Mouse (Mus musculus): ENCODE measurements at regions not wholly inside any gene's neighbourhood (a gene's known extent, or its start where the extent isn't known, plus 50 kb on each side); places are given as distances from the start of the nearest gene placed in this dataset.

DNA sequence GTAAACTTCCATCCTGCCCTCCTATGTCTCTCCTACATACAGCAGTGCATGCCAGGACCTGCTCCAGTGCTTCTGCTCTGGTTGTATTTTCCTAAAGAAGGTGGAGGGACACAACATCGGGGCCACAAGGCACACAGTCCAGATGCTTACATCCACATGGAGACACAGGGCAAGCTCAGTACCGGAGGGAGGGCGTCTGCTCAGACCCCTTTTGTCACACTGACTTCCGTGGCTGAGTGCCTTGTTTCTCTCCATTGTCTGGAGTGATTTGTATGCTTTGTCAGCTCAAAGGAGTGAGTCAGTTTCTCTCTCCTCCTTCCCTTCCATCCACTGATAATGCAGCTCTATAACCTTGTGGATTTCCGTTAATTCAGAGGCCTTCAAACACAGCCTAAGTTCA is 97.4 kb upstream of the Zfand5 start:
- H3K4me3 ChIP-seq (ENCODE audit: low read depth, low read length) = no peak overlapping the region
- 29% methylated on average over 5 of the region's 5 CpGs for WGBS
- ATAC-seq (ENCODE audit: low FRiP score) (no peak), DNase-seq (ENCODE audit: low spot score, missing footprints) (no peak)
- H3K9ac ChIP-seq (ENCODE audit: low read length) = no peak overlapping the region; the same call in 1 of the 2 replicates
- no peaks in the 10 kb centered on the region for H3K27me3 ChIP-seq (ENCODE audit: control insufficient read depth, insufficient read depth, low read length)
- H3K4me1 ChIP-seq (ENCODE audit: control insufficient read depth, insufficient read depth, low read length) = peaks cover 12% of the 10 kb centered on the region
- H3K36me3 ChIP-seq (ENCODE audit: control insufficient read depth, insufficient read depth, low read length) = no peaks in the 10 kb centered on the region
- H3K9me3 ChIP-seq (ENCODE audit: control insufficient read depth, low read length) = no peaks in the 10 kb centered on the region
- no peak overlapping the region for H3K4me2 ChIP-seq
- no peak overlapping the region for H3K27ac ChIP-seq (ENCODE audit: low read depth, low read length)

DNA sequence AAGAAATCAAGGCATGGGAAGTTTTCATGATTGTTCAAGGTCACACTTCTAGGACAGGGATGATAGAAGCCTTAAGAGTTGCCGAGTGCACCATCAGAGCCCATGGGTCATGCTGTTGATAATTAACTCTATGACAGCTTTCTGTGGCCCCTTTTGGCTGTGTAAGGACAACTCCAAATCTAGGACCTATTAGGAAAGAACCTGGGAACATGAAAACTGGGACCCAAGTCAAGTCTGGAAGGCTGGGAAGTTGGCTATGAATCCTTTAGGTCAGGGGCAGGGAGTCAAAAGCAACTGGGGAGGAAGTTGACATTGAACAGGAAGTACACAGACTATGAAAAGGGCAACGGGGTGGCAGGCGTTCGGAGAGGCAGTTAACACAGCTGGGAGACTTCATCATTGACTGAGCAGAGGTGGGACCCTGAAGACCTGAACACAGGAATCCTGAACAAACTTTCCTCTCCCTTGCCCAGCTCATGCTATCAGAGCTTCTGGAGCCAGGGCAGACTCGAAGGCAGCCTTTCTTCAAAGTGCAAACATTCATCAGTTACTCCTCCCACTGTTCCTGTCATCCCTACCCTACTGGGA is 98.1 kb upstream of the Zfand5 start:
- H3K27ac ChIP-seq (ENCODE audit: low read depth, low read length) = no peak overlapping the region
- H3K36me3 ChIP-seq (ENCODE audit: control insufficient read depth, insufficient read depth, low read length) = no peaks in the 10 kb centered on the region
- WGBS = 82% methylated on average over 5 of the region's 5 CpGs
- ATAC-seq (ENCODE audit: low FRiP score) = no peak
- no peaks in the 10 kb centered on the region for H3K27me3 ChIP-seq (ENCODE audit: control insufficient read depth, insufficient read depth, low read length)
- H3K9me3 ChIP-seq (ENCODE audit: control insufficient read depth, low read length) = no peaks in the 10 kb centered on the region
- no peak overlapping the region for H3K4me2 ChIP-seq
- DNase-seq (ENCODE audit: low spot score, missing footprints) = no peak
- peaks cover 12% of the 10 kb centered on the region for H3K4me1 ChIP-seq (ENCODE audit: control insufficient read depth, insufficient read depth, low read length)
- no peak overlapping the region for H3K9ac ChIP-seq (ENCODE audit: low read length)
- no peak overlapping the region for H3K4me3 ChIP-seq (ENCODE audit: low read depth, low read length)

DNA sequence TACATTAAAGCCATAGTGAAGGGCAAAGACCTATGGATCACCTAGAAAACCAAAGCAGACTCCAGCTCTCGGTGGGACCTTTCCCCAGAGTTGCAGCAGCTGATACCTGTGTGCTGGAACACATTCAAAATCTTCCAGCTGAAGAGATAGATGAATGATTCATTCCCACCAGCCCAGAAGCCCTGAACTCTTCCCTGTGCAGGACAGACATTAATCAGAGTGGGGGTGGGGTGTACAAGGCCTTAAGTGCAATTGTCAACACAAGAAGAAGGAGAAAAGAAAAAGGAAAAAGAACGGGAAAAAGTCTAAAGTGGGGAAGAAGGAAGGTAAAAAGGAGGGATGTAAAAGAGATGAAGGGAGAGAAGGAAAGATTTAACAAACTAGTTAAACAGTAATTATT is 100.9 kb upstream of the Zfand5 start:
- Histone ChIP-seq H3K9me3 (ENCODE audit: control insufficient read depth, low read length) (no peaks in the 10 kb centered on the region), H3K27ac (ENCODE audit: low read depth, low read length) (no peak overlapping the region), H3K4me2 (no peak overlapping the region), H3K4me3 (ENCODE audit: low read depth, low read length) (no peak overlapping the region), H3K4me1 (ENCODE audit: control insufficient read depth, insufficient read depth, low read length) (peaks cover 28% of the 10 kb centered on the region), H3K9ac (ENCODE audit: low read length) (no peak overlapping the region), H3K27me3 (ENCODE audit: control insufficient read depth, insufficient read depth, low read length) (no peaks in the 10 kb centered on the region), H3K36me3 (ENCODE audit: control insufficient read depth, insufficient read depth, low read length) (no peaks in the 10 kb centered on the region)
- 75% methylated on average over 2 of the region's 2 CpGs for WGBS
- no peak for ATAC-seq (ENCODE audit: low FRiP score)
- peak; percentile 59 for DNase-seq (ENCODE audit: low spot score, missing footprints)

DNA sequence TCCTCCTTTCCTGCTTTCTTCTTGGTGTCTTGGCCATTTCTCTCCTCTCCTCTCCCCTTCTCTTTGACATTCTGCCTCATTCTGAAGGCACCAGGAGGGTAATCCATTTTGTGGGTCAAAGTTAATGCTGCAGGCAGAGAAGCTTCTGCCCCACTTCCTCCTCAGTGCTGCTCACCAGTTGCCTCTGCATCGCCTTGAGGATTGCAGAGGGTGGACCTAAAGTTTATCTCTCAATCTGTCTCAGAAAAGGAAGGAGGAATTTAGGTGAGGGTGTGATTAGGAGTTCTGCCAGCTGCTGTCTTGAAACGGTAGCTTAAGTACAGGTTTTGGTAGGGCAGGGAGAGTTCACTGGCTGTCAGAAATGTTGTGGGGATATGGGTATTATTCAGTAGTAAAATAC is 101.3 kb upstream of the Zfand5 start:
- H3K27ac ChIP-seq (ENCODE audit: low read depth, low read length) = no peak overlapping the region
- H3K4me2 ChIP-seq = no peak overlapping the region
- no peaks in the 10 kb centered on the region for H3K9me3 ChIP-seq (ENCODE audit: control insufficient read depth, low read length)
- 54% methylated on average over 2 of the region's 2 CpGs for WGBS
- peaks cover 32% of the 10 kb centered on the region for H3K4me1 ChIP-seq (ENCODE audit: control insufficient read depth, insufficient read depth, low read length)
- ATAC-seq (ENCODE audit: low FRiP score) (no peak), DNase-seq (ENCODE audit: low spot score, missing footprints) (peak; percentile 73)
- H3K36me3 ChIP-seq (ENCODE audit: control insufficient read depth, insufficient read depth, low read length) = no peaks in the 10 kb centered on the region
- H3K4me3 ChIP-seq (ENCODE audit: low read depth, low read length) = no peak overlapping the region
- H3K27me3 ChIP-seq (ENCODE audit: control insufficient read depth, insufficient read depth, low read length) = no peaks in the 10 kb centered on the region
- H3K9ac ChIP-seq (ENCODE audit: low read length) = no peak overlapping the region

DNA sequence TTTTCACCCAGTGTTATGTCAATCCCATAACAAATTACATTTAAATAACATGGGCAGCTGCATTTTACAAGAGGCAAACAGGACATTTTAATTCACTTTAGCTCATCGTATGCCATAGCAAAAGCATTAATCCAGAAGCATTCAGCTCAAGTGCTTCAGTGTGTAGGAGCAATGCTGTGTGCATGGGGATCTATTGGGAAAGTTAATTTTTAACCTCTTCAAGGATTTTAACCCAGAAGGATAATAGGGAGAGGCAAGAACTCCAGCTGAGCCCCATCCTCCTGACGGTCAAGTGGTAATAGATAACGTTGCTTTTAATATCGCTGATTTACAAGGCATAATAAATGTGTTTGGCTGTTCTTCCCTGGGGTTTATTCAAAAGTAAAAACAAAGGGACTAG is 105.1 kb upstream of the Zfand5 start:
- no peaks in the 10 kb centered on the region for H3K36me3 ChIP-seq (ENCODE audit: control insufficient read depth, insufficient read depth, low read length)
- H3K4me1 ChIP-seq (ENCODE audit: control insufficient read depth, insufficient read depth, low read length) = peaks cover 30% of the 10 kb centered on the region
- WGBS = 11% methylated on average over 4 of the region's 4 CpGs
- no peaks in the 10 kb centered on the region for H3K9me3 ChIP-seq (ENCODE audit: control insufficient read depth, low read length)
- H3K27me3 ChIP-seq (ENCODE audit: control insufficient read depth, insufficient read depth, low read length) = no peaks in the 10 kb centered on the region; the same call in 1 of the 2 replicates
- H3K9ac ChIP-seq (ENCODE audit: low read length) = no peak overlapping the region
- H3K4me2 ChIP-seq = no peak overlapping the region
- ATAC-seq (ENCODE audit: low FRiP score) (no peak), DNase-seq (ENCODE audit: low spot score, missing footprints) (no peak)
- H3K4me3 ChIP-seq (ENCODE audit: low read depth, low read length) = no peak overlapping the region
- peak overlapping the region; percentile 62 for H3K27ac ChIP-seq (ENCODE audit: low read depth, low read length)

DNA sequence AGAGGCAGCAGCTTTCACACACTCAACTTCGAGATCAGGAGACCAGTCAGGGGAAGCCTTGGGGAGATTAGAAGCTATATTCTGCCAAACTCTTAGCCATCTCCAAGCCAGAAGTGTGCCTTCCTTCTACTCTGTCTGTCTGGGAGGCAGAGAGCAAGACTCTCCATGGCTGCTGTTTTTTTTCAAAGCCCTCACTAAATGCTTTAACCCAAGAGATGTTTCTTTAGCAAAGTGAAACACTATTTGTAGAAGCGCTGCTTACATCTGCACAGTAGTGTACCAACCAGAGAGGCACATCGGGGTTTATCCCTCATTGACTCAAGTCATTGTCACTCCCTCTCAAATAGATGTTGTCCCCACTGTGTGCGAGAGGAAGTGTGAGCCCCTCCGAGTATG is 105.6 kb upstream of the Zfand5 start:
- no peaks in the 10 kb centered on the region for H3K36me3 ChIP-seq (ENCODE audit: control insufficient read depth, insufficient read depth, low read length)
- peak; percentile 91 for DNase-seq (ENCODE audit: low spot score, missing footprints)
- peak overlapping the region; percentile 6; the same call in 1 of the 2 replicates for H3K4me2 ChIP-seq
- no peak overlapping the region for H3K4me3 ChIP-seq (ENCODE audit: low read depth, low read length)
- H3K27ac ChIP-seq (ENCODE audit: low read depth, low read length) = peak overlapping the region; percentile 62
- no peak; the same call in 1 of the 2 replicates for ATAC-seq (ENCODE audit: low FRiP score)
- H3K9me3 ChIP-seq (ENCODE audit: control insufficient read depth, low read length) = no peaks in the 10 kb centered on the region
- WGBS = 33% methylated on average over 5 of the region's 5 CpGs
- peaks cover 30% of the 10 kb centered on the region for H3K4me1 ChIP-seq (ENCODE audit: control insufficient read depth, insufficient read depth, low read length)
- H3K27me3 ChIP-seq (ENCODE audit: control insufficient read depth, insufficient read depth, low read length) = no peaks in the 10 kb centered on the region; the same call in 1 of the 2 replicates
- H3K9ac ChIP-seq (ENCODE audit: low read length) = peak overlapping the region; percentile 5; the same call in 1 of the 2 replicates

DNA sequence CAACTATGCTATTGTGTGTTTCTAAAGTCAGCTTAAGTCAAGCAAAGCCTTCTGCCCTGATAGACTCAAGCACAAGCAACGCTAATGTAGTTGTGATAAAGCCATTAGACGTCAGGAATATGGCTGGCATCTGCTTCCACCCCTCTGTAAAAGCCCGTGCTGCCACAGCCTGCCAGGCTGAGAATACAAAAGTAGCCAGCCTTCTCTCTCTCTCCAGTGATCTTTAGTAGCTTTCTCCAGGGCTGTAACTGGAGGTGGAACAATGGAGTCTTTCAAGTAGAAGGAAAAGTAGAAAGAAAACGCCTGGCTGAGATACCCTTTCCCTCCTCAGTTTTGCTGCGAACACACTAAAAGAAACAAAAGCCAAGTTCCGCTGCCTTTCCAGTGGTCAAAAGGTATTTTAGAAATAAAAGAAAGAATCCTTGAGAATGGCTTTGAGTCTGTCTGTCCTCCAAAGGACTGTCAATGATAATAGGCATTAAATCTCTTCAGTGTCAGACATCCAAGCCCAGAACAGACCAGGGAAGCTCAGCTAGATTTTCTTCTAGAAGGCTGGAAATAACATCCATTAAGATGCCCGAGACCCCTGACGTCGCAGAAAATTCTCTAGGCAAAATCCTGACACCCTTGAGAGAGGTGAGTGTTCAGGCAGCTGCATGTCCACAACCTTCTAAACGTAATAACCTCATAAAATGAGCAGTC is 106.2 kb upstream of the Zfand5 start:
- Histone ChIP-seq H3K4me3 (ENCODE audit: low read depth, low read length) (no peak overlapping the region), H3K27ac (ENCODE audit: low read depth, low read length) (peak overlapping the region; percentile 62), H3K27me3 (ENCODE audit: control insufficient read depth, insufficient read depth, low read length) (no peaks in the 10 kb centered on the region; the same call in 1 of the 2 replicates), H3K9ac (ENCODE audit: low read length) (peak overlapping the region; percentile 5; the same call in 1 of the 2 replicates), H3K4me2 (peak overlapping the region; percentile 24; the same call in 1 of the 2 replicates), H3K4me1 (ENCODE audit: control insufficient read depth, insufficient read depth, low read length) (peaks cover 32% of the 10 kb centered on the region), H3K9me3 (ENCODE audit: control insufficient read depth, low read length) (no peaks in the 10 kb centered on the region), H3K36me3 (ENCODE audit: control insufficient read depth, insufficient read depth, low read length) (no peaks in the 10 kb centered on the region)
- DNase-seq (ENCODE audit: low spot score, missing footprints) (peak; percentile 93), ATAC-seq (ENCODE audit: low FRiP score) (peak; percentile 86)
- WGBS = 13% methylated on average over 10 of the region's 10 CpGs

DNA sequence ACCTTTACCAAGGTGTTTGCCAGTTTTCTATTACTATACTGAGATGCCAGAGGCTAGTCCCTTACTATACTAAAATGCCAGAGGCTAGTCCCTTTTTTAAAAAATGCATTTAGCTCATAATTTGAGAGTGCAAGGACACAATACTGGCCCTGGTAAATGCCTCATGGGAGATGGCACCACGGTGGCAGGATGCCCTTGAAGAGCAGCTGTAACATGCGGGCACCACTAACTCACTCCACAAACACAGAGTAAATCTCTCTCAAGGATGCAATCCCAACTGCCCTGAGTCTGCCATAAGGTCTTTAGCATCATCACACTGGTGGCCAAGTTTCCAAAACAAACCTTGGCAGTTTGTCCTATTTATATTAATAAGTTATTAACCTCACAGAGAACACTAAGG is 108.1 kb upstream of the Zfand5 start:
- DNase-seq (ENCODE audit: low spot score, missing footprints) (no peak), ATAC-seq (ENCODE audit: low FRiP score) (no peak)
- no peaks in the 10 kb centered on the region; the same call in 1 of the 2 replicates for H3K27me3 ChIP-seq (ENCODE audit: control insufficient read depth, insufficient read depth, low read length)
- H3K4me1 ChIP-seq (ENCODE audit: control insufficient read depth, insufficient read depth, low read length) = peaks cover 37% of the 10 kb centered on the region
- WGBS = 89% methylated on average over 2 of the region's 2 CpGs
- no peak overlapping the region for H3K4me2 ChIP-seq
- H3K4me3 ChIP-seq (ENCODE audit: low read depth, low read length) = no peak overlapping the region
- no peak overlapping the region for H3K9ac ChIP-seq (ENCODE audit: low read length)
- no peaks in the 10 kb centered on the region for H3K9me3 ChIP-seq (ENCODE audit: control insufficient read depth, low read length)
- H3K27ac ChIP-seq (ENCODE audit: low read depth, low read length) = no peak overlapping the region
- H3K36me3 ChIP-seq (ENCODE audit: control insufficient read depth, insufficient read depth, low read length) = no peaks in the 10 kb centered on the region

DNA sequence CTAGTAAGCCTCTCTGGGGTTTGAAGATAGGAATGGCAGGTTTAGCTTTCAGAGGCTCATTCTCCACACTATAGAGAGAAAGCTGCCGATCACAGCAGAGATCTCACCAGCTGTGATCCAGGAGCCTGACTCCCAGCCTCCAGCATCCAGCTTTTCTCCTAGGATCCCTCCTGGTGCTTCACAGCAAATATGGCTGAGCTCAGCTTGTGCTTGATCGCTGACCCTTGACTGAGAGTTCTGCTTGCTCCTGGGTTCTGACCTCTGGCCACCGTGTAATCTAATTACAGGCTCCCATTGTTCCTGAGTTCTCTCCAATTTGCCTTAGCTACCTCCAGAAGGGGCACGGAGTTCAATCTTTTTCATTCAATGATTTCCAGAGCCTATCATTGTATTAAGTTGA is 111.1 kb upstream of the Zfand5 start:
- H3K27ac ChIP-seq (ENCODE audit: low read depth, low read length) = no peak overlapping the region
- WGBS = 1% methylated on average over 4 of the region's 4 CpGs
- DNase-seq (ENCODE audit: low spot score, missing footprints) = peak; percentile 92
- no peak overlapping the region for H3K9ac ChIP-seq (ENCODE audit: low read length)
- H3K4me2 ChIP-seq = no peak overlapping the region
- H3K4me3 ChIP-seq (ENCODE audit: low read depth, low read length) = no peak overlapping the region
- H3K27me3 ChIP-seq (ENCODE audit: control insufficient read depth, insufficient read depth, low read length) = no peaks in the 10 kb centered on the region; the same call in 1 of the 2 replicates
- H3K9me3 ChIP-seq (ENCODE audit: control insufficient read depth, low read length) = no peaks in the 10 kb centered on the region
- H3K36me3 ChIP-seq (ENCODE audit: control insufficient read depth, insufficient read depth, low read length) = no peaks in the 10 kb centered on the region
- peak; percentile 75 for ATAC-seq (ENCODE audit: low FRiP score)
- peaks cover 19% of the 10 kb centered on the region for H3K4me1 ChIP-seq (ENCODE audit: control insufficient read depth, insufficient read depth, low read length)

Measured in midbrain, embryonic 11.5 days (tissue).